Mouse (Mus musculus) thymus, postnatal 10 days (tissue): ENCODE measurements around the gene Irx1.

Source experiments
- DNase-seq, 2 experiments: peaks; one replicate each; pipeline ENCODE4 v3.0.0; 2021; ENCODE audit warnings: low spot score in 2 of 2

Gene Irx1

DNA sequence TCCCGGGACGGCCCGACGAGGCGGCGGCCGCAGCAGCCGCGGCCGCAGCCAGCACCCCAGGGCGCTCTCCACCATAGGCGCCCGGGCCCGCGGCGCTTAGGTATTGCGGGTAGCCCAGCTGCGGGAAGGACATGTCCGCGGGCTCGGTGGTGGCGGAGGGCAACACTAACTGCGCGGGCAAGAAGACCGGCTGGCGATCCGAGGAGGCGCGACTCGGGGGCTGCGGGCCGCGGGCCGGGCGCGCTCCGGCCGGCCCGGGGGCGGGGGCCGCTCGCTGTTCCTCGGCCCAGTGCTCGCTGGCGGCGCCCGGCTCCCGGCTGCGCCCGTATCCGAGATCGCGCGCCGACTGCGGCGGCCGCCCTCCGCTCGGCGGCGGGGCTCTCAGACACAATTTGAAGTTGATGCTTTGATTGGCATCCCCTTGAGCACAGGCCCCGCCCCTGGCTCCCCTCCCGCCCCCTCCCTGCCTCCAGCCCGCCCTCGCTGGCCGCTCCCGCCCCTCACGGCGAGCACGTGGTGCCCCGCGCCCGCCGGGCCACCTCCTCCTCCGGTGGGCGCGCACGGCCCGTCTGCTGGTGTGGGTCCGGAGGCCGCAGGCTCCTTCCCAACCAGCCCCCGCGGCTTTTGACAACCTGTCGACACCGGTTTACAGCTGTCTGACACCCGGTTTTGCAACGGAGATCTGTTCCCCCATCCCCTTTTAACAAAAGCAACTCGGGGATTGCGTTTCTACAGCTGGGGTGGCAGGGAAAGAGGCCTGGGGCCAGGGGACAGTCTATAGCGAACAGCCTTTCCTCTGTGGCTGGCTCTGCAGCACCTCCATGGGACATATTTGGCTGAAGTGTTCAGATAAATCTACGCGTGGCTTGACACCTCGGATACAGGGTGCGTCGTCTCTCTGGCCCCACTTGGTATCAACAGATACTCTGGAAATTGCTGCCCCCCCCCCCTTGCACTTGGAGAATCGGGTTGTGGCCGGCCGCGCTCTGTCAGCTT, at the start of gene Irx1:
Gene Irx1, minus strand, starts transcription at position 368 of the 996 bp plus-strand sequence.
- no peak for DNase-seq

DNA sequence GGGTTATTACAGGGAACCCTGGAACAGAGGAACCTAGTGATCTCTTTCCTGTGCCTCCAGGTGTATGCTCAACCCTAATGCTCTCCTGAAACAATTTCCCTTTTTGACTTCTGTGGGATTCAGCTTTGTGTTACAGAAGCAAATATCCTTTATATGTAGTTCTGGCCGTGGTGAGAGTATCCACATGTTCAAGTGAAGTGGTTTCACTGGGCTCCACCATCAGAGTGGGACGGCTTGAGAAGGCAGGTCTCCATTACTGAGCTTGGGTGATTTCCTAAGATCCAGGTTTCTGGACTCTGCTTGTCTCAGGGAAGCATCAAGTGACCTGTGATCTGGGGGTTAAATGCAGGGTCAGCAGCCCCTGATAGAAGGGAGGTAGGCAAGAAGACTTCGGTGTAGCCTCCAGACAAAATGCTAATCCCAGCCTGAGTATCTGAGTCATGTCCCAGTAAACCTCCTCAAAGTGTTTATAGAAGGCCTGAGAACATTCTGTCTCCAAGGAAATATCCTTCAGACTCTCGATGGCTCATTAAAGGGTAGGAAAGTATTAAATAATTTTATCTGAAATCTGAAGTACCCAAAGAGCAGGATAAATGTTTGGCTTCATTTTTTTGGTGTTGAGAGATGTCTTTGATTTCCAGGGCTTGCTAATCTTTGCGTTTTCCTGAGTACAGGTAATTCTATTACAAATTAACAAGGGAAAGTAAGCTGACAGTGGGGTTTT, 16.6 kb upstream of the Irx1 start:
- DNase-seq: no peak

DNA sequence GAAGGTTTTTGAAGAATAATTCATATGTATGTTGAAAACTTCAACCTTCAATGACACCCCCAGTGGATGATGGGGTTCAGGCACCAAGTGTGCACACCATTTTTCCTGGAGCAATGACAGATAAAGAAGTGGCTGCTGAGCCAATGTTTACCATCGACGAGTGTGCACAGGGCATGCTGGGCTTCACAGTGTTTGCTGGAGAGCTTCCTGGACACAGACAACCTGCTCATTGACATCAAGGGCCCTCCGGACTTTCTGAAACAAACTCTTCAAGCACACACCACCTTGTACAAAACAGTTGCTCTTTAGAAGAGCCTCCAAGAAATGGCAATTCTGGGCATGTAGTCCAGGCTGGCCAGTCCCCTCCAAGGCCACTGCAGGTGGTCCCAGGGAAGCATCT, 12.2 kb upstream of the Irx1 start:
- no peak for DNase-seq

DNA sequence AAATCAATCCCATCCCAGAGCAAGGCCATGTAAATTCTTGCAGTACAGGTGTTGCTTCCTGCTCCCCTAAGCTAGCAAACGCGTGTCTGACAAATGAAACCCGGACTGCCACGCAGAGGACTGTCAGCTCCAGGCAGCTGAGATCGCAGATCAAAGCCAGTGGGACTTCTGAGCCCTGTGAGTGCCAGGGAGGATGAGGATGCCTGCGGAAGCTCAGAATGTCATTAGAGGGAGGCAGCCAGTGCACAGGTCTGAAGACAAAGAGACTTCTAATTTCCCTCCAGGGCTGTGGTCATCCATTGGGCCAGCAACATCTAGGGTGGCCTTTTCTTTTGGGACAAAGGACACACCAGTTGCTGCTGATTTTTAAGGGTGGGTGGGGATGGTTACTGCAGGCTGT, 4.8 kb upstream of the Irx1 start:
- no peak for DNase-seq

DNA sequence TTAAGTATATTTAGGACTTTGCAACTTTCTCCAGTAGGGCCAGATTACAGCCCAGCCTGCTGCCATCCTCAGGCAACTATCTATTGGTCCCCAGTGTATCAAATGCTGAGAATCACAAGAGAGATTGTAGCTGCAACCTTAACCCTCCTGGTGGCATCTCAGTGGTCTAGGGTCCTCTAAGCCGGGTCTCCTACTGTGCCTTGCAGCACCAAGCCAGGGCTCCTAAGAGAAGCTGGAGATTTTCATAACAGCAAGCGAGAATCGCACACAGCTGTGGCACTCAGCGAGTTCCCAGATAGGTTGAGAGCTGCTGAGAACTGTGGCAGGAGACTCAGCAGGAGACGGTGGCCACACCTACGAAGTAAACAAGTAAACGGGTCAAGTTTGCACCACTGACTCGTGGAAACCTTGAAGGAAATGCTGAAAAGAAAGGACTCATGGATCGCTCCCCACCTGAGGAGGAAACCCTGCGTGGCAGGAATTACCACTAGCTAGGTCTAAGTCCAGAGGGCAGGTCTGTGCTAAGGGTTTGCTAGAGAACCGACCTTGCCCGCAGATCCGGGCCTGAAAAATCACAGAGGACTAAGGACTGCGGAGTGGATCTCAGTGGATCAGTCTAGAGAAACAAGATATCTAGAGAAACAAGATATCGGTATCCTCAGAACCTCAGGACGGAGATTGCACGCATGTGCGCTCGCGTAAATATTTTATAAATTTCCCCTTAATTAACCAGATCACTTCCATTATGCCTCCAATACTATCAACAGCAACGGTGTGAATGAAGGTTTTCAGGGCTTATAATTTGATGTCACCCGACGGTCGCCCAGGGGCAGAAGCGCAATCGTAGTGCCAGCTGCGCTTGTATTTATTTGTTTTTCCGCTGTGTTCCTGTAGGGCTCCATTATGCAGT, 4.1 kb upstream of the Irx1 start:
- no peak for DNase-seq

DNA sequence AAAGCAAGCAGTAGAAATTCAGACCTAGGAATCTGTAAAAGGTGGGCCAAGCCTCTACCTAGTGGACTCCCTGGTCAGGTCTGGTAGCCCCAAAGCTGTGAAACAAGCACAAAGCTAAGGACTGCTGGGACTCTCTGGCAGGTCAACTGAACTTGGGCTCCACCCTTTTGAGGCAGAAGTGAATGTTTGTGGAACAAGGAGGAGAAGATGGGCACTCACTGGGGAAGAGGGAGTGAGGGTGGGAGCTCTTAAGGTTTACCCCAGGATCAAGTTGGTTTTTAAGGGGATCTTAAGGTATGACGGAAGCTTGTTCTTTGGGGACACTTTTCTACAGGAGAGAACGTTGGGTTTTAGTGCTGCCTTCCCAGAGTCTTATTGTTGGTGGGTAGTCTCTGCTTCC, 3.1 kb upstream of the Irx1 start:
- DNase-seq: no peak

DNA sequence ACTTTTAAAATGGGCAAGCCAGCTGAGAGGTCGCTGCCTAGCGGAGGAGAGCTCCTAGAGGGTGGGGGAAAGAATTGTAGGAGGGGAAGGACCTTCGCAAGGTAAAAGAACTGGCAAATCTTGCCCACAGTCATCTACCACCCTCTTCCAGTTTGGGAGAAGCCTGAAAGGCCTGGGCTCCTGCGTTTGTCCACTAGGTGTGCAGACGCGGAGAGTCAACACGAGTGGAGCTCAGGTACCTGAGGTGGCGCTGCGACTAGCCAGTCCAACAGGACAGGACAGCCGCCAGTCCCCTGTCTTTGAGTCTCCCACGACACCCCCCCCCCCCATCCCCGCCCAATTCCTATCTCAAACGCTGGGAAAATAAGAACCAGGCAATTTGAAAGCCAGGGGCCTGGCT, 843 bp upstream of the Irx1 start:
- DNase-seq: no peak

DNA sequence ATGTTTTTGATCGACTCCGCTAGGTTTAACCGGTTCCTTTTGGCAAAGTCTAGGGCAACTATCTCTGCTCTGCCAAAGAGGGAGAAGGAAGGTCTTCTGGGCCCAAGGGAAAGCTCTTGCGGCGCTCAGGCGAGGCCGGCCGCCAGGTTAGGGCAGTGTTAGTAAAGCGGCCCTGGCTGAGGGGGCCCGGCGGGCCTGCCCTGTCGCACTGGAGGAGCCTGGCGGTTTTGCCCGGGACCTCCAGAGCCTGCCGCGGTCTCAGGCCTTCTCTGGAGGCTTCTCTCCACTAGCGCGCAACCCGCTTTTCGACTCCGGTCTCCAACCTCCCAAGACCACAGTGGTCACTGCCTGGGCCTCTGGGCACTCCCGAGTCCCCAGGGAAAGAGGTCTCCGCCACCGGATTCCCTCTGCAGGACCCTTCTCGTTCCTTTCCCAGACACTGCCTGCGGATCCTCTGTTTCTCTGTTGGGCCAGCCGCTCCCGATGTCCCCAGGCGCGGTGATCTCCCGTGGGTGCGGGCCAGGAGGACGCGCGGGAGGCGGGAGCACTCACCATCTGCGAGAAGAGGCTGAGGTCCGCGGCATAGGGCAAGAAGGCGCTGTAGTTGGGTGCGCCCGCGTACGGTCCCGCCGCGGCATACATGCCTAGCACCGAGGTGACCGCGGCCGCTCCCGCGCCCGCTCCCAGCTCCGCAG, 715 bp downstream of the Irx1 start:
- no peak for DNase-seq

DNA sequence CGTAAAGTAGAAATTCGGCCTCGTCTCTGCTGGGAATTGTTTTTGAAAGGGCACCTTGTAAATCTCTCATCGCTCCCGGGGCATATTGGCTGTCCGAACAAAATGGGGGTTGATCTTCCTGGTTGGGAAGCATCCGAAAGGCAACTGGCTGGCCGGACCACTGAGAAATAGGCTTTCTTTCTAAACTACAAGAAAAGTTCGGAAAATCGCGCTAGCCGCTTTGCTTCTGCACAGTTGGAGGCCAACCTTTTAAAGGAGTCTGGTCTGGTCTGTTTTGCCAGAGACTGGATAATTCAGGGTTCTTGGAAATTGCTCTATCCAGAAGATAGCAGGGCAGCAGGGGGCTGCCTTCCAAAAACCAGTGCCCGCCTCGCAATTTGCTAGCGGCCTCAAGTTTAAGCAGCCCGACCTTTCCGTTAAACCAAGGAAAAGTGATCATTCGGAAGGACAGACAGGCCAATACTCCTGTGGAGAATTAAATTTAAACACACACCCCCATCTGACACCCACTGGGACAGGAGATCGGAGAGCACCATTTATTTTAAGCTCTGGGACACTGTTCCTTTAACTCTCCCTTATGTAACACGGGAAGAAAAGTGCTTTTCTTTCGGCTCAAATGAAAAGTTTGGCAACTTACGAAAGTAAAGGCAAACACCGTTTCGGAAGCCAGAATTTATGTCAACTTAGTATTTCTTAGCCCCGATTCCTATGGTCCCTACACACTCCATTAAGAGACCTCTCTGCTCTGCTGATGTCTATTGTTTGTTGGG, 1.4 kb downstream of the Irx1 start:
- no peak for DNase-seq

DNA sequence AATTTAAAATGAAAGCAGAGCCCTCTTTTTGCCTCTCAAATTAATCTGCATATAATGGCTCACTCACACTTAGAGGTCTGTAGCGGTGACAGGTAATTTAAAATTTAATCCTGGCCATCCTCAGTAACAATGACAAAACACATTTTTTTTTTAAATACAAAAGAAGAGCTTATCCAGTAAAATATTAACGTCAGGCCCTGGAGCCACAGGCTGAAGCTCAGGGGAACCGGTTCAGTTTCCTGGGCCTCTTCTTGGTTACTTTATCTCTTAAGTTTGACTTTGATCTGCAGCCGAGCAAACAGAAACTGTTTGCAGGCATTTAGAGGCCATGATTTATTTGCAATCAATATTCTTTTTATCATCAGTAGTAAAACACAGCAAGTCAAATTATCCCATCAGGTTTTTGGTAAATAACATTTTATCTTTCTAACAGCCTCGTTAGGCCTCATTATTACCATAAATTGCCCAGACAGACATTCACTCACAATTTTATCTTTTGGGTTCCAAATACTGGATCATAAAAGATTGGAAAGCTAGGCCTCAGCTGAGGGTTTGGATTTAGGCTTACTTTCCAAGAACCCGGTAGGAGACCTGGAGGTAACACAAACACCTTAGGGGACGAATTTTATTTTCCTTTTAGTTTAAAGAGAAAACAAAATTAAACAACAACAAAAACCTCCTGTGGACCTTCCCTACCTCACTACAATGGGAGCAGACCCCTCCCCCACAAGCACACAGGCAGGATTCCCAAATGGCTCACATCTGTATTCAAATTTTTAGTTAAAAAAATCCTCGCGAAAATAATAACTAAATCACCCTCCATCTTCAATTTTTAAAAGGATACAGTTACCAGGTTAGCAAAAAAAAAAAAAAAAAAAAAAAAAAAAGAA, 2.4 kb downstream of the Irx1 start:
- DNase-seq: no peak

DNA sequence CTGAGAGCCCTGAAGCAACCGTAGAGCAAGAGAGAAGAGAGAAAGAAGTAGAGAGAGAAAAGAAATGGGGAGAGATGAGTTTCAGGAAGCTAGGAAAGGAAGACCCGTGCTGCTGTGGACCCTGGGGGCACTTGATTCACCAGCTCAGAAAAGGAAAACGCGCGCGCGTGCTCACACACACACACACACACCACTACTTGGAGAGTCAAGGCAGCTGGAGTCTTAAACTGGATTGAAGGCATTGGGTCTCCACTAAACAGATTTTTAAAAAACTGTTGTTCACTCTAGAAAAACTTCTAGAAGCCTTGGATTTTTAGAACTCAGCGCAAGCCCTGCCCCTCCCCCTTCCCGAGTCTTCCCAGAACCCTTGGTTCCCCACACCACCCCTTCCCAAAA, 3.2 kb downstream of the Irx1 start:
- no peak for DNase-seq

DNA sequence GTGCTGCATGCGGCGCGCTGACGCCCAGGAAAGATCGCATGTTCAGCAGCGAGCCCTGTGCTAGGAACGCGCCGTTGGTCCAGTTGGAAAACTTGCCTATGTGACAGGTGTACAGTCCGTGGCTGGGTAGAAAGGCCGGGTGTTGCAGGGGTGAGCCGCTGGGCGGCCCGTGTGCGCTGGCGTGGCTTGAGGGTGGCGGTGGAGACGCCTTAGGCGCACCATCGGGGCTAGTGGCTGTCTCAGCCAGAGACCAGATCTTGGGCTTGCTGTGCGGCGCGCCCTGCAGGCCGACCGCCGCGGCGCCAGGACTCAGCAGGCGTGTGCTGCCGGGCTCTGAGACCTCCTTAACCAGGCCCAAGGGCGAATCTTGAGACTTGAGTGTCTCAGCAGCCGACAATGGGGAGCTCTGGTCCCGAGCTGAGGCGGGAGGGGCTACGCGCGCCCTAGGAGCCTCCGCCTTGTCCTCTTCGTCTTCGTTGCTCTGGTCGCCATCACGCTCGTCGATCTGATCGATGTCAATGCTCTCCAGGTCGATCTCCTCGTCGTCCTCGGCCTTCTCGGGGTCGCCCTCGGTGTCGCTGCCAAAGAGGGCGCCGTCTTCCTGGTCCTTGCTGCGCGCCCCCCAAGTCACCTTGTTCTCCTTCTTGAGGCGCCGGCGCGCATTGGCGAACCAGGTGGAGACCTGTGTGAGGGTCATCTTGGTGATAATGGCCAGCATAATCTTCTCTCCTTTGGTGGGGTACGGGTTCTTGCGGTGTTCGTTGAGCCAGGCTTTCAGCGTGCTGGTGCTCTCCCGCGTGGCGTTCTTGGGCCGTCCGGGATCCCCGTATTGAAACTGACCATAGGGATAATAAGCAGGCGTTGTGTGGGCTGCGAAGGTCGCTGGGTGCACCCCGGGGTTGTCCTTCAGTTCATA, 3.9 kb downstream of the Irx1 start:
- DNase-seq: no peak

DNA sequence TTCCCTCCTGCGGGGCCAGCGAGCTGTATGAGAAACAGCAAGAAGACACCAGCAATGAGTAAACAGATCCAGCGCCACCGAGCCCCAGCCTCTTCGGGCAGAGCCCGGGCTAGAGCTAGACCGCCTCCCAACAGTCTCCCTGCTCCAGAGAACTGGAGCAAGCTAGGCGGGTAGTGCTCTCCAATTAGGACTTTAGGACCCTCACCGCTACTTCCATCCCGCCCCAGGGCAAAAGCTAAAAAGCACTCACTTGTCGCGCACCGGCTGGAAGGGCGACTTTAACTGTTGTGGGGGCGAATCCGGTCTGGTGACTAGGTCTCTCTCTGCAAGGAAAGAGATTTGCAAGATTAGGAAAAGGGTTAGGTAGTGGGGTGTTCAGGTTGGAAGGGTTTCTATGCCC, 4.9 kb downstream of the Irx1 start:
- no peak for DNase-seq

DNA sequence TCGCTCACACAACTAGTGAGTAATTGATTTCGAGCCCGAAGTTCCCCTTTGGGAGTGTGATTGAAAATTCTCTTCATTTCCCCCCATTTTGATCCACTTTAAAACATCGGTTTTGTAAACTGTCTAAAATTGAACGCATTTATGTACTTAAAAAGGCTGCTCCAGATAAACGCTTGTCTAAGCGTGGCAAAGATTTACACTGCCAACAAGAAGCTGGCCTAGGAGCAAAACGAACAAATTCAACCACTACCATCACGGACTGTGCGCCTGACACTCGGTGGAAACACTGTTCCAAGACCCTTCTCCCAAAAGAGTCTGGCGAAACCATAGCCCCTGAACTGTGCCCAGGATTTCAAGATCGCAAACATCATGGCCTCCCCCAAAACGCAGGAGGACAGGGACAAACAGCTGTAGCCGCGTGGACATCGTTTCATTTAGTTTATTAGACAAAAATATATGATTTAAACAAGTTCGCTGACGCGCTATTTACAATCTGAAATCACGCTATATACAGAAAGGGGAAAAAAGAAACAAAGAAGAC, 5.6 kb downstream of the Irx1 start:
- DNase-seq: no peak

DNA sequence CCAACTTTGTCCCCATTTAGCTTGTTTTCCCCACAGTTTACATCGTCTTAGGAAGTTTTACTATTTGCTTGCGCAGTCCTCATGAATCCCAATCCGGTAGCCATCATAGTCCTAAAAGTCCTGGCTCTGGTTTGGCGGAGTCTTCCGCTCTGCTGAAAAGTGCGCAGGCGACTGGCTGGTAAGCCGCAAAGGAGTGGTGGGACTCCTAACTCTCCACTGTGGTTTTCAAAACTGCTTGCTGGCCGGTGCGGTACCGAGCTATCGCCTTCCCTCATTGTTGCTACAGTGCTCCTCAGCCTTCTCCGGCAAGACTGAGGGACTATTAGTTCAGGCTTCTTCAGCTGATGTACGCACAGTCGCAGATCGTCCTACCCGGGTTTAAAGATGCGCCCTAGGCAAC, 6.4 kb downstream of the Irx1 start:
- DNase-seq: no peak

DNA sequence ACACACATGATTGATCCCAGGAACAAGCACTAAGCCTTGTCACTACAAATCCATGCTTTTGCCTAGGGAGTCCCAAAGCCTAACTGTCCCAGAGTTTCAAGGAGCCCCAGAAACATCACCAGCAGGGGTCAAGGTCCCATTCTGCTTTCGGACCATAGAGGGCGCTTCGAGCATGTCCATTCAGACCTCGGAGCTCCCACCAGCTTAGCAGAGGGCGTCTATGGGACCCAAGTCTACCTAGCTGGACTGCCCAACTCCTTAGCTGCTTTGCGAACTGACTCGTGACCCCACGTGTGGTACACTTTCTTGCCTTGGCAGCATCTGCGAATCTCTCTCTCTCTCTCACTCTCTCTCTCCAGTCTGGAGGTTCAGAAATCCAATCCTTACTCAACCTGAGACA, 7.0 kb downstream of the Irx1 start:
- DNase-seq: no peak

DNA sequence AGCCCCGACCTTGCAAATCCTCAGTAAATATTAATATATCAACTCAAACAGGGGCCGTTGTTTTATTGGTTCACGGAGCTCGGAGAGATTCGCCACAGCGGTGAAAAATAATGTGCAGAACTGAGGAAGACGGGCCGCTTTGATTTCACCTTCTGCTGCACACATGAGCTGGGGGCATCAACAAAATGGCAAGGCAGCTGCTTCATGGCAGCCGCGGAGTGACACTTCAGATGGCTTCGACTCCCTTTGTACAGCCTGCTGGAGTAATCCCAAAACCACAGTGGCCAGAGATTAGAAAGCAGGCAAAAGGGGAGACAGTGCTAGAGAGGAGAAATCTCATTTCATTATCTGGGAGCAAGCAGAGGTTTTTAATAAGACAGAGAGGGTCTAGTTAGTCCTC, 11.6 kb downstream of the Irx1 start:
- no peak for DNase-seq

DNA sequence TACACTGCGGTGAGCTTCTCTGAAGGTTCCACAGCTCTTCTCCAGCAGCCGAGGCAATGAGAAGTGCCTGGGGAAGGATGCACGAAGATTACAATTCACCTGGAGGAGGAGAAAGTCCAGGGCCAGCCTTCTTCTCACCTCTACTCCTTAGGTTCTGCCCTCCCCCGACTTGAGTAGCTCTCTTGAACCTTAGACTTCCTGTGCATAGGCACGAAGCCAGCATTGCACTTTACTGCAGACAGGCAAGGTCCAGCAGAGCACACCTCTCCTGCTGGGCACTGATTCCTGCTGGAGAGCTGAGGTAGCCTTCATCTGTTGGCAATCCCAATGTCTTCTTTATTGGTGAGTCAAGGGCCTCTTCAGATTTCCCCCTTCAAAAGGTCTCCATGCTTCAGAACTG, 13.7 kb downstream of the Irx1 start:
- no peak for DNase-seq
